Comparison of ENCODE assay signal across 1 mouse cellular context in genomic region chr17:24414230-24414976, GRCm38 (mm10).
TF ChIP-seq lines count a peak whose summit lies in the region.

TSS of gene Rnps1 (plus strand) at chr17:24414565.

TF ChIP-seq in CH12.LX, 34 proteins besides CTCF, POLR2A, EP300 and RAD21 (continued from another document):
- TF ChIP-seq CHD2 (IDR thresholded peaks at IDR 0.05; ENCODE audit: low read length), result no peak
- no peak for TF ChIP-seq UBTF (IDR thresholded peaks at IDR 0.05; ENCODE audit: low read depth, low read length)
- 0 out of 2 replicates have a peak, but pooled peaks have one; percentile 38 for TF ChIP-seq TBP (conservative IDR thresholded peaks at IDR 0.05; ENCODE audit: low read depth, low read length)
- TF ChIP-seq MXI1 (IDR thresholded peaks at IDR 0.05; ENCODE audit: low read depth, low read length), result peak; percentile 82; the same call in 1 of the 2 replicates
- TF ChIP-seq MEF2A (IDR thresholded peaks at IDR 0.05; ENCODE audit: borderline replicate concordance, low read depth, low read length), result peak; percentile 63
- peak; percentile 89 for TF ChIP-seq POLR2AphosphoS2 (IDR thresholded peaks at IDR 0.05; ENCODE audit: low read depth, low read length)
- peak; percentile 86 for TF ChIP-seq HCFC1 (IDR thresholded peaks at IDR 0.05; ENCODE audit: low read depth, low read length)
- TF ChIP-seq ZMIZ1 (IDR thresholded peaks at IDR 0.05; ENCODE audit: low read depth, low read length), result peak; percentile 79; the same call in 1 of the 2 replicates
- no peak for TF ChIP-seq RCOR1 (conservative IDR thresholded peaks at IDR 0.05; ENCODE audit: low read depth, low read length)
- TF ChIP-seq SMC3 (IDR thresholded peaks at IDR 0.05; ENCODE audit: low read depth, low read length), result no peak
